Mouse (Mus musculus): ENCODE results near the gene Comtd1.
A peak's percentile ranks its signal among the peaks of the same experiment; 100 is the strongest.

Comtd1 gene

DNA sequence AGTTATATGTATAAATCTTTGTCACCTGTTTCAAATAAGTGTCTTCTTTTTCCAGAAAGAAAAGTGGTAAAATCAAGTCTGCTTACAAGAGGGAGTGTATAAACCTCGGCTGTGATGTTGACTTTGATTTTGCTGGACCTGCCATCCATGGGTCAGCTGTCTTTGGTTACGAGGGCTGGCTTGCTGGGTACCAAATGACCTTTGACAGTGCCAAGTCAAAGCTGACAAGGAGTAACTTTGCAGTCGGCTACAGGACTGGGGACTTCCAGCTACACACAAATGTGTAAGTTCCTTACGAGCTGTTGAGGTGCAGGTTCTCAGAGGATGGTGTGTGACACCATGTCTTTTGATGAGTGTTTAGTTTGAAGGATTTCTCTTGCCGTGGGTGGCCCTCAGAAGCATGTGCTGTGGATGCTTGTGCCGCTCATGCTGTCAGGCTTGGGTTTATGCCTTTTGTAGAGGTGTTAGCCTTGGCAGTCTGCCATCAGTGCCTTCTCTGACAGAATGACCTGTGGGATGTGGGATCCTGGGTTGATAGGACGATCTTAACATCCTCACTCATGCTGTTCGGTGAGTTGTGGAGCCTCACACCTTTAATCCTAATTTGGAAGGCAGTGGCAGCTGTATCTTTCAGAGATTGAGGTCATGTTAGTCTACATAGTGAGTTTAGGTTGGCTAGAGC lies 10.3 kb downstream of the Comtd1 start:
- ATAC-seq (ENCODE audit: low TSS enrichment) = no peak

DNA sequence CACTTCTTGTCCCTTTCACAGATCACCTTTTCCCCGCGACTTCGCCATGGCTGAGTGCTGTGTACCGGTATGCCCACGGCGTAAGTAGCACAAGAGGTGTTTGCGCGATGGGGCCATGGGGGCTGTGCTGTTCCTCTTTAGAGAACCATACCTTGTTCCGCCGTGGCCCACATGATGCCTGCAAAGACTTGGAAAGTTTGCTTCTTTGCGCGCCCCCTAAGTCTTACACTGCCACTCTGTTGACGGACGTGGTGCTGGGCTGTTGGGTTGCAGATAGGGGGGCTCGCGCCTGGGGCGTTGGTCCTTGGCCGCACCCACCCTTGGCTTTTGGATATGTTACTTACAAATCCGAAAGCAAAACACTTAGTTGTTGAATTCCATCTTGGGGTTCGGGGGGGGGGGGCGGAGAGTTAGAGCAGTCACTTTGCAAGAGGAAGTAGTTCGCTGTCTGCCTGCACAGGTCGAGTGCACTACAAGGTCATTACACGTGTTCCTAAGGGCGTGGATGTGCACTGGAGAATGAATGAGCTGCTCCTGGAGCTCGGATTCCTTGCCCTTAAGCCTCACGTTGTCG lies 16.9 kb downstream of the Comtd1 start:
- peak; percentile 7; the same call in 1 of the 2 replicates for ATAC-seq (ENCODE audit: low TSS enrichment)

DNA sequence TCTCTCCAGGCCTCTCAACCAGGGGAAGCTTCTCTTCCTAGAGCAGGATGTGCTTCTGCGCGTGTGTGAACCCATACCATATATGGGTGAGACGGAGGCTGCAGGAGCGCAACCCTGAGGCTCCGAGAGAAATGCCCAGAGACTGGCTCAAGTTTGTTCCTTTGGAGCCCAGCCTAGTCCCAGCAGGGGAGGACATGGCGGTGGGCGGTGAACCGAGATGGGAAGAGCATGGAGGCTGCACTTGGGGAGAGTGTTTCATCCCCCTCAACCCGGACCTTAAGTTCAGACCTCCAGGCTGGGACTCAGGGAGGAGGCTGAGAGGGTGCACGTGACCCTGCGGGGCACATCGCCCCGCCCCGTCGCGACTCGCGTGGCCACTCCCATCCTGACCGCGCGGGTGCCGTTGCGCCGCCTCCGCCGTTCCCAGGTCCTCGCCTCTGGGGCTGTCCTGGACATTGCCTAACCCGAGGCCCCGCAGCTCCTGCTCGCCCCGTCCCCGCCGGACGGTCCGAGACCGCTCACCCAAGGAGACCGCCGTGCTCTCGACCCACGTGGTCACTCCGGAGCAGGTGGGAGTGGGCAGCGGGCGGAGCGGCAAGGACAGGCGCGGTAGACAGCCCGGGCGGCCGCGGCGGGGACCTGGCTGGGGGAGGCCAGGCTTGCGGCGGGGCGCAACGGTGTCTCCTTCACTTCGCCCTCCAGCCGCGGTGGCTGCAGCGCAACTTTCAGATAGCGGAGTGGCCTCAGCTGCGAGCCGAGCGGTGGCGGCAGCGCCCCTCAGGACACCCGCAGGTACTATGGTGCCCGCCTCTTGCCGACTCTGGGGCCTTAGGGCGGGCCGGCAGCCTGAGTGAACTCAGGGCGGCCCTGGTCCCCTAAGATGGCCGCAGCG lies 17.7 kb downstream of the Comtd1 start:
- peak; percentile 93 for ATAC-seq (ENCODE audit: low TSS enrichment)

DNA sequence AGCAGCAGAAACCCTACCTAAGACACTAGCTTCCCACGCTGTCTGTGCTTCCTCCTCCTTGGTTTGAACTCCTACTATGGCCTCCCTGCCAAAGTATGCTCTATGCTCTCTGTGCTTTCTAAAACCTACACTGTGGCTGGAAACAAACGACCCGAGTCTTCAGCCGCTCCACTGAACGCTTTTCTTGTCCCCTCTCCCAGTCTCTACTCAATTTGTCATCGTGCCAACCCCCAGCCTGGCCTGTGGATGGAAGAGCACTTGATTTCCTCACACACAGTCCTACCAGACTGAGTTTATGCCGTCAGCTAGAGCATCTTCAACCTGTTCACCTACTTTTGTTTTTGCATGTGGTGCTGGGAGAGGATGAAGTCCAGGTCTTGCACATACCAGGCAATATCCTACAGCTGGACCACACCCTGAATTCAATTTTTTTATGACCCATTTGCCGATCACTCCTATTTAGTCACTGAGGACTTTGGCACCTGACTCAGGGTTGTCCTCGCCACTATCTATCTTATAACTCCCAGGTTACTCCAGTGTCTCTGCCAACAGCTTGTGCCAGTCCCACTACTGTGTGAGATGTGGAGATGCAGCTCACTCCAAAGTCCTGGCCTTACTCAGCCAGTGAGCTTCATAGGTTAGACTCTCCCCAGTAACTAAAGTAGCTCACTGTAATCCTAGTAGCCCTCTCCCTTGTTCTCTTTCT lies 22.8 kb downstream of the Comtd1 start:
- no peak for ATAC-seq (ENCODE audit: low TSS enrichment)

DNA sequence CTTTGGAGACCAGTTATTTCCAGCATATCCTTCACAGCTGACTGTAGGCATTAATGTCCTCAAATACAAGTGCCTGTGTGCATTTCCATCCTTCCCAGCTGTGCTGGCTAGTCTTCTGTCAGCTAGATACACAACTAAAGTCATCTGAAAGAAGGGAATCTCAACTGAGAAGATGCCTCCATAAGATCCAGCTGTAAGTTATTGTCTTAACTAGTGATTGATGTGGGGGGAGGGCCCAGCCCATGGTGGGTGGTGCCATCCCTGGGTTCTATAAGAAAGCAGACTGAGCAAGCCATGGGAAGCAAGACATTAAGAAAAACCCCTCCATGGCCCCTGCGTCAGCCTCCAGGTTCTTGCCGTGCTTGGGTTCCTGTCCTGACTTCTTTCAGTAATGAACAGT lies 23.8 kb downstream of the Comtd1 start, which contains the start of gene Vdac2:
Vdac2 (plus strand) TSS at position 301 of the 400 bp plus-strand sequence.
- no peak for ATAC-seq (ENCODE audit: low TSS enrichment)

DNA sequence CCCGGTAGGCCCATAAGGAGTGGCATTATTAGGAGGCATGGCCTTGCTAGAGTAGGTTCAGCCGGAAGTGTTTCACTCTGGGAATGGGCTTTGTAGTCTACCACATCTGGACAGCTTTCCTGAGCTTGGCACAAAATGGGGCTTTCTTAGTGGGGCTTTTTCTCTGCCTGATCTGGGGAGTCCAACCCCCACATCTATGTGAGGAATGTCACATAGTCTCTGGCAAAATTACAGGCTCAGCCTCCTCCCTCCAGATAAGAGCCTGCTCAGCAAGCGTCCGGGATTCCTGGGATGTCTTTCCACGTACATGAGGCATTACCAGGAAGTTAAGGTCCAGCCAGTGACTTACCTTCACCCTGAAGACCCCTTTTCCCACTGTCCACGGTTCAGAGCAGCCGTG lies 24.9 kb downstream of the Comtd1 start:
- ATAC-seq (ENCODE audit: low TSS enrichment) = no peak

DNA sequence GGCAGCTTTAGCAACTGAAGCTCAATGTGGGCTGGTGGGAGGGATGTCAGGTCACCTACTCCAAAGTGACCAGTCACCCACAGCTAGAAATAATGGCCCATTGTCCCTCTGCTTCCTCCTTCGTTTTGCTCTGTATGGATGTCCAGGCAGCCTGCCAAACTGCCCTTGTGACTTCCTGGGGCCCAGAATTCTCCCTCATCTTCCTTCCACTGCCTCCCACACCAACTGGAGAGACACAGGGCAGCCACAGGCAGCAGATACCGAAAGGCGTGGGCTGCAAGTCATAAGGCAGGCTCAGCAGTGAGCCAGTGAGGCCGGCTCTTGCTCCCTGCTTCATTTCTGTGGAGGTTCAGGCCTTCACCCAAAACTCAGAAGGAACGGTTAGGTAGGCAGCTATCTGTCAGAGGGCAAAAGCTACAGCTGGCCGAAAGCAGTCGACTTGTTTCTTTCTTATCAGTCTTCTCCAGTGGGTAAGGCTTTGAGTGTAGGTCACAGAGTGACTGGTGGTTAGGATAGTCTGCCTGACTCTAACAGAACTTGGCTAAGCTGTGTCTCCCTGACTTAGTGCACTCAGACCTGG lies 25.9 kb downstream of the Comtd1 start:
- peak; percentile 68 for ATAC-seq (ENCODE audit: low TSS enrichment)

DNA sequence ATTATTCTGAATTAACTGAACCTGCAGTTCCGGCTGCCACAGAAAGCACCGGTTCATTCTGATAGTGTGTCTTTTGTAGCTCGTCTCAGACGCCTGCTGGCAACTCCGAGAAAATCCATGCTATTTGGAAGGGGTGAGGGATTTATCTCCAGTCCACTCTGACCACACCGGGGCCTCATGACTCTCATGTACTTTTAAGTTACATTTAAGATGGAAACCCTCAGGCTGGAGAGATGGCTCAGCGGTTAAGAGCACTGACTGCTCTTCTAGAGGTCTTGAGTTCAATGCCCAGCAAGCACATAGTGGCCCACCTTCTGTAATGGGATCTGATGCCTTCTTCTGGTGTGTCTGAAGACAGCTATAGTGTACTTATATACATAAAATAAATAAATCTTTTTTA lies 26.5 kb downstream of the Comtd1 start:
- ATAC-seq (ENCODE audit: low TSS enrichment) = no peak

DNA sequence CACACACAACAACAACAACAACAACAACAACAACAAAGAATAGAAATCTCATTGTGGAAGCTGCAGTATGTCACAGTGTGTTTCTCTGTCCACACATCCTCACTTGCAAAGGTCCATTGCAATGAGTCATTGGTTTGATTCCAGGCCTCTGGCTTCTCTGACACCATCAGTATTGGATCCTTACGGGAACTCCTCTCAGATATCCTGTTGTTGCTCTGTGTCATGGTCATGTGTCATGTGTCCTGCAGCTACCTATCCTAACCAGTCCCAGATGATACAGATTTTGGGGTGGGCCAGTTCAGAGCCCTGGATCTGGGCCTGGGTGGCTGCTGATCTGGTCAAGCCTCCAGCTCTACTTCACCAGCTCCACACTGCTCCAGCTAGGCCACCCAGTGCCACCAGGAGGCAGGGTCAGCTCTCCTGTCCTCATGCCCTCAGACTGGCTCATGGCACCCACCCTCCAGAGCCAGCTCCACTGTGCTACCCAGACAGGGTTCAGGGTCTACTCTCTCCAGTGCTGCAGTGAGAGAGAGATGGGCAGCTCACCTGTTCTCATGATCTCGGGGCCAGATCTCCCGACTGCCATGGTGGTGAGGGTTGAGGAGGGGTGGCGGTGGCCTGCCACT lies 27.8 kb downstream of the Comtd1 start:
- no peak for ATAC-seq (ENCODE audit: low TSS enrichment)

DNA sequence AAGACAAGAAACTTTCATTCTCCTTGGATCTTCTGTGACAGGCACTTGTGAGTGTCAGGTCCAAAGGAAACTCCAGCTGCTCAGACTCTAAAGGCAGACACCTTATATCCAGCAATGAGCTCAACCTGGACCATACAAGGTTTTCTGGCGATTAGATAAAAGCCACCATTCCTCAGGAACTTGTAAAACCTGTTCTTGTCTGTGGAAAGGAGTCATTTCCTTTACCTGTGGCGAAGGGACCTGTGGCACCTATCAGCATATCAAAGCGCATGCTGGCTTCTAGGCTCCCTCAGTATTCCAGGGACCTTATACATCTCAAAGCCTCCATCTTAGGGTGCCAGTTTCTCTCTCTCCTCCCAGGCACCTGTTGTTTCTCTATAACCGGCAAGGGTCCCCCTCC lies 31.3 kb downstream of the Comtd1 start:
- ATAC-seq (ENCODE audit: low TSS enrichment) = no peak

DNA sequence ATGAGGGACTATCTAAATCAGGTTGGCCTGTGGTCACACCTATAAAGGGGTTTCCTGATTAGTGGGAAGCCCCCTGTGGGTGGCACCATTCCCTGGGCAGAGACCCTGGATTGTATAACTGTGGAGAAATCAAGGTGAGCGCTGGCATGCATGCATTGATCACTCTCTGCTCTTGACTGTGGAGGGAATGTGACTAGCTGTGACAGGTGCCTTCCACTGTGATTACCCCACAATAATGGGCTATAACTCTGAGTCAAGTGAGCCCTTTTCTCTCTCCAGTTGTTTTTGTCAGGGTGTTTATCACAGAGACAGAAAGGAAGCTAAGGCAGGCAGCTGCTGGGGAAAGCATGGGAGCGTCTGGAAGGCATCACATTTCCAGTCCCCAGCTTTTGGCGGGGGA lies 32.5 kb downstream of the Comtd1 start:
- ATAC-seq (ENCODE audit: low TSS enrichment) = no peak

DNA sequence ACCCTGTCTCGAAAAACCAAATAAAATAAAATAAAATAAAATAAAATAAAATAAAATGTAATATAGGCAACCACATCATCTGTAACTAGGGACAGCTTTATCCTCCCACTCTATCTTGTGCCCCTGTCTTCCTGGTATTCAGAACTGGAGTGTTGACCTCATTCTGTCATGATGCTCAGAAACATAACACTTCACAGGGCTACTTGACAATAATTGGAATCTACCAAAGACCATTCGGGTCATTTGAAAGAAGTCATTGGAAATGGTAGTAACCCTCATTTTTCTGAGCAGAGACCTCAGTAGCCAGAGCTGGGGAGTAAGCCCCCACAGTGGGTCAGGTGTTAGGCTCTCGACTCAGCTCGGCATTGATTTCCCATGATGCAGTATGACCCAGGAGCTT lies 34.2 kb downstream of the Comtd1 start:
- no peak for ATAC-seq (ENCODE audit: low TSS enrichment)

DNA sequence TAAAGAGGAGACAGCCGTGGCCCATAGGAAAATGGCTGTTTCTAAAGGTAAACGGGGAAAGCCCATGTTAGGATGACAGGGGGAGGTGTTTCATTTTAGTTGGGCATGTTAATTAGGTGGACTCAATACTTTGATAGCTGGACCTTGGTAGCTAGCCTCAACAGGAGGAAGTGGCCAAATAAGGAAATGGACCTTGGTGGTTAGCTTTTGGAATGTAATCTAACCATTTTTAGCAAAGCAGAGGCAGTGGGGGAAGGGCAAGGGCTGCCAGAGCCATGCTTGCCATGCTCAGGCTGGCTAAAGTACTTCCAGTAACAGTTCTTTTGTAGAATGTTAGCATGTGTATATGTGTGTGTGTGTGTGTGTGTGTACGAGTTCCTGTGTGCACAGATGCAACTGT lies 34.9 kb downstream of the Comtd1 start:
- ATAC-seq (ENCODE audit: low TSS enrichment) = no peak

DNA sequence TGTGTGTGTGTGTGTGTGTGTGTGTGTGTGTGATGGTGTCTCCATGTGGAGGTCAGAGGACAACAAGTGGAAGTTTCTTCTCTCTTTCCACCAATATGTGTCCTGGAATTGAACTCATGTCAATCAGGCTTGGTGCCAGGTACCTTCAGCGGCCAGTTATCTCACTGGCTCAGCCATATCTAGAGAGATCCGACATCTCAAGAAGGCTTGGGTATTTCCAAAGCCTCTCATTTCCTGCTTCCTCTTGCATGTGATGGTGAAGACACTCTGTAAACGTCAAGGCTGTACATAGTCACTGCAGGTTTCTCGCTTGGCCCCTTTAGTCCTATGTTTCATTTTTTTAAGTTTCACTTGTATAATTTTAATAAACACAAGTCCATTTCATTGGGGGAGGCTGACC lies 35.6 kb downstream of the Comtd1 start:
- no peak for ATAC-seq (ENCODE audit: low TSS enrichment)

DNA sequence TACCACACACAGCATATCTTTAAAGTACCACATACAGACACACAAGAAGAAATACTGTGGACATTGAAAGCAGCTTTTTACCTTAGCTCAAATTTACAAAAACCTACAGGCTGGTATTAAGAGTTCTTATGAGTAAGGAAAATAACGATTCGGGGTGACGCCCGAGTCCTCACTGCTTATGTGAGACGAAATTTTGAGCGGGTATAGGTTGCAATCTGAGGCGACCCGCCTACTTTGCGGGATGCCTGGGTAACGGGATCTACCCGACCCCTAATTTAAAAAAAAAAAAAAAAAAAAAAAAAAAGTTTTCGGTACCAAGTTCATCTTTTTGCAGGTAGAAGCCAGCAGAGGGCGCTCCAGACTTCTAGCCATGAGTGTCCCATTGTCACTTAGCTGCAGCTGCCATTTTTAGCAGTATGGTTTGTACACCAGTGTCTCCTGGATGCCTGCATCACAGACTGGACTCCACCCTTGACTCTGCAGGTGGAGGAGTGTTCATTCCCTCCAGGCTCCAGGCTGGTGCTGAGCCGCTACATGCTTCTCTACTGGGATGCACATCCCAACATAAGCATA lies 36.1 kb downstream of the Comtd1 start:
- peak; percentile 65; the same call in 1 of the 2 replicates for ATAC-seq (ENCODE audit: low TSS enrichment)

DNA sequence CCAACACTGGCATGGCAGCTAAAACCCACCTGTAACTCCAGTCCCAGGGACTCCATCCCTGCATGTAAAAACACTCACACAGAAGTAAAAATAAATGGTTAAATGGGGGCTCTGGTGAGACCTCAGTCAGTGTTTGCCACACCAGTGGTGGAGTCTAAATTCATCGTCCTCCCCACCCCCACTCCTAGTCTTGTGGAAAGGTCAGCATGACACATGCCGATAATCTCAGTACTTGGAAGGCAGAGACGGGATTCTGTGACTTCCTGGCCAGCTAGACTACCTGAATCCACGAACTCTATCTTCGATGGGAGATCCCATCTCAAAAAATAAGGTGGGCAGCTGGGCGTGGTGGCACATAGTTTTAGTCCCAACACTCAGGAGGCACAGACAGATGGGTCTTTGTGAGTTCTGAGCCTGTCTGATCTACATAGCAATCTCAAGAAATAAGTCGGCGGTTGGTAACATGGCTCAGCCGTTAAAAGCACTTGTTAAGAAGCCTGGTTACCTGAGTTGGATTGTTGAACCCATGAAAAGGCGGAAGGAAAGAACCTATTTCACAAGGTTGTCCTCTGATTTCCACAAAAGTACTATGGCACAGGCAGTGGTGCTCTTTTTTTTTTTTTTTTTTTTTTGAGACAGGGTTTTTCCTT lies 36.9 kb downstream of the Comtd1 start:
- ATAC-seq (ENCODE audit: low TSS enrichment) = no peak

DNA sequence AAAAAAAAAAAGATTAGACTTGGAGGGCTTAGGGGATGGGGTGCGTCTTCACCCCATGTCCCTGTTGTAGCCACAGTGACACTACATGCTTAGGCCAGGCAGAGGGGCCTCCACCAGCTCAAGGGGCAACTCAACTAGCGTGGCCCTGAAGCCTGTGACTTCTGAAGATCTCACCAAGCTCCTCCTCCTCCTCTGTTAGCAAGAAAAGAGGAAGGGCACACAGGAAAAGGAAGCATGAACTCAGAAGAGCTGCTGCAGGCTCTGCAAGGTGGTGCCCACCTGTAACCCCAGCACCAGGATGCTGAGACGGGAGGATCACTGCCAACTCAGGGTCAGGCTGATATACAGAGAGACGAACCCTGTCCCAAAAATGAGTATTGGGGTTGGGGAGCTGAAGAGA lies 37.5 kb downstream of the Comtd1 start:
- ATAC-seq (ENCODE audit: low TSS enrichment) = no peak

DNA sequence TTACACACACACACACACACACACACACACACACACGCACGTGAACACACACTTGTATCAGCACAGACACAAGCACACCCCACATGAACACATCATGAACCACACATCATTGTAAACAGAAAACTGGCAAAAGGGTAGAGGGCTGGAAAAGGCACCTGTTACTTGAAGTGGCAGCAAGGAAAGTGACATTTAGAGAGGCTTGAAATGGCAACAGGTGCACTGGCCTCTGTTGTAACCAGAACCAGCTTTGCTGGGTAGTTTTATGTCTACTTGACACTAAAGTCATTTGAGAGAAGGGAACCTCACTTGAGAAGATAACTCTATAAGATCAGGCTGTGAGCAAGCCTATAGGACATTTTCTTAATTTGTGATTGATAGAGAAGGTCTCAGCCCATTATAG lies 39.4 kb downstream of the Comtd1 start:
- ATAC-seq (ENCODE audit: low TSS enrichment) = no peak

DNA sequence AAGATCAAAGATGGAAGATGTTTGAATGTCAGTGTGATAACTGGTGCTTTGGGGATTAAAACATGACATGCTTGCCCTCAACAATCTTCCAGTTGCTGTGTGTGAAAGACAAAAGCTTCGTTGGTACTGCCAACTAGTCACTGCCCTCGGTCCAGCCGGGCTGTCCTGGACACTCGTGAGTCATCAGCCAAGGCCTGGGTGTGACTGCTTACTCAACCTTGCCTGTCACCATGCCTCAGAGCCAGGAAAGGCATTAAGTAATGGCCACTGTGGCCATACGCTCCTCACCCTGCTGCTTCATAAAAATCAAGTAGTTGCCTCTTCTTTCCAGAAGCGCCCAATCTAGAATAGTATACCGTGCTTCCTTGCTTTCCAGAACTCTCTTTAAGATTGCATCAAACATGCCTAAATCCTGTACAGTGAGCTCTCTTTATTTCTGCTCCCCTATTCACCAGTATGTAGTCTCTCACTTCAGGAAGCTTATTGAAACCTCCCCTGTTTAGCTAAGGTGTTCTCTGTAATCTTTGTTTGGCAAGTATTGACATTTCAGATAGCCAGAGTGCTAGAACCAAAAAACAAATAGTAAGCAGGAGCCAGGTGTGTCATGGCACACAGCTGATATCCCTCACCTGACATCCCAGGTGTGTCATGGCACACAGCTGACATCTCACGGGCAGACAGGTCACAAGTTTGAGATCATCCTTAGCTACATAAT lies 40.4 kb downstream of the Comtd1 start:
- ATAC-seq (ENCODE audit: low TSS enrichment) = no peak

DNA sequence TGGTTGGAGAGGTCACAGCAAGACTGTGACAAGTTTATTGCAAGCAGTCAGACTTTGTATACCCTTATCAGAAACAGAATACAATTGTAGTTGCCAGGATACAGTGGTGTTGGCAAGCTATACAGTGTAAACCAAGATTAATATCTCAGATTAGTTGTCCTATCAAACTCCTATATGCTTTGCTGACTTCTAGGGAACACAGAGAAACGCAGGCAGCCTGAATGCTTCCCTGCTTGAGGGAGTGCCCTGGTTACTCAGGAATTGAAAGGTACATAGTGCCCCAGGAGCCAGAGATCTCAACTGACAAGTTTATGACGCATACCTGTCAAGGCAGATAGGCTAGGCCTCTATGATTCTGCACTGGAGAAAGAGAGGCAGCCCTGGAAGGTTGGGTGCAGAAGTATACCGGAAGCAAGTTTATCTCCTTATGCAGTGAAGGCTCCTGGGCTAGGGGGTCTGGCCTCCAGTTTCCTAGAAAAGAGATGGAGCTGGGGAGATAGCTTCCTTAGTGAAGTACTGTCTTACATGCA lies 42.1 kb downstream of the Comtd1 start:
- ATAC-seq (ENCODE audit: low TSS enrichment) = no peak
